Comparison of ENCODE assay signal across 22 mouse cellular contexts in the genomic region with DNA sequence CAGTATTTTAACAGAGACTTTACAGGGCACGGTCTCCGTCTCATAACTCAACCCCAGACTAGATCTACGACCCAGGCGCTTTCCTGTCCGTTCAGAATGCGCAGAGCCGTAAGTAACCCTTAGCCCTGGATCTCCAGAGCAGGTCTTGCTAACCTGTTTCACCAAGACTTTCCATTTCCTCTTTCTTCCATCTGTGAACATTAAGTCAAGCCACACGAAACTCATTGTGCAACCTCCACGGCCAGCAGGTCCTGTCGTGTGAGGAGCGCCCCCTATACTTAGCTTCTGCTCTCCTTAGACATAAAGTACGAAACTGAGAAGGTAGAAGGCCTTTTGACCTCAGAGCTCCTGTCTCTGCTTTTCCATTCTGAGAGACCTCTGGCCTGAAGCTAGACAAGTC.
DNase-seq lines count a peak whose midpoint lies in the region; ATAC-seq and TF ChIP-seq lines count a peak whose summit lies in the region.
"Had no signal": no experiment of that assay in that cellular context is flagged by ENCODE, and none has a peak within 500 bp of the region (broad histone marks: within the 10 kb centered on the region; RNA-seq: fewer than 3 reads in every experiment).

No protein-coding gene starts in this region.

- H3K9me3 ChIP-seq in intestine, postnatal 0 days (ENCODE audit: control insufficient read depth), result 0 out of 2 replicates have a peak, but pooled peaks cover 2% of the 10 kb centered on the region
- H3K9me3 ChIP-seq in intestine, embryonic 16.5 days (ENCODE audit: control insufficient read depth, low read length), result no peaks in the 10 kb centered on the region
- no peaks in the 10 kb centered on the region; the same call in 1 of the 2 replicates for H3K9me3 ChIP-seq in midbrain, embryonic 11.5 days (ENCODE audit: control insufficient read depth, low read length)
- H3K9me3 ChIP-seq in midbrain, embryonic 13.5 days, result no peaks in the 10 kb centered on the region
- H3K9me3 ChIP-seq: embryonic facial prominence, embryonic 10.5 days; liver, embryonic 15.5 days; midbrain, embryonic 10.5 days had no signal

- H3K4me1 ChIP-seq in intestine, postnatal 0 days (replicated peaks; ENCODE audit: control insufficient read depth, insufficient read depth, low read length), result no peaks in the 10 kb centered on the region
- H3K4me1 ChIP-seq in intestine, embryonic 16.5 days (ENCODE audit: control insufficient read depth, insufficient read depth, low read length), result no peaks in the 10 kb centered on the region
- H3K4me1 ChIP-seq in midbrain, embryonic 11.5 days (ENCODE audit: control insufficient read depth, insufficient read depth, low read length), result no peaks in the 10 kb centered on the region
- H3K4me1 ChIP-seq in midbrain, embryonic 13.5 days (replicated peaks), result no peaks in the 10 kb centered on the region
- H3K4me1 ChIP-seq in bone marrow macrophage, adult 2 months (ENCODE audit: control insufficient read depth, insufficient read depth, low read length), result peaks cover 5% of the 10 kb centered on the region
- H3K4me1 ChIP-seq: liver, embryonic 15.5 days had no signal

- WGBS in intestine, postnatal 0 days, result 80% methylated on average over 12 of the region's 12 CpGs
- 72% methylated on average over 12 of the region's 12 CpGs for WGBS in intestine, embryonic 16.5 days
- WGBS in midbrain, embryonic 11.5 days, result 89% methylated on average over 12 of the region's 12 CpGs
- 89% methylated on average over 12 of the region's 12 CpGs for WGBS in midbrain, embryonic 13.5 days

- no peak overlapping the region for H3K9ac ChIP-seq in intestine, postnatal 0 days (ENCODE audit: low read depth, low read length)
- no peak overlapping the region for H3K9ac ChIP-seq in intestine, embryonic 16.5 days (ENCODE audit: low read depth, low read length)
- no peak overlapping the region for H3K9ac ChIP-seq in midbrain, embryonic 11.5 days (ENCODE audit: low read length)
- no peak overlapping the region for H3K9ac ChIP-seq in midbrain, embryonic 13.5 days (replicated peaks)
- H3K9ac ChIP-seq: liver, embryonic 15.5 days had no signal

- TF ChIP-seq POLR2A in bone marrow macrophage, adult 2 months (IDR thresholded peaks at IDR 0.05; ENCODE audit: borderline replicate concordance, low read depth, low read length), result no peak

- ATAC-seq in intestine, postnatal 0 days, result no peak
- no peak for ATAC-seq in intestine, embryonic 16.5 days
- no peak for ATAC-seq in midbrain, embryonic 11.5 days (ENCODE audit: low FRiP score)
- no peak for ATAC-seq in midbrain, embryonic 13.5 days
- ATAC-seq: forebrain, embryonic 16.5 days; hindbrain, embryonic 16.5 days had no signal

- H3K4me3 ChIP-seq in intestine, postnatal 0 days (ENCODE audit: low read depth, low read length), result no peak overlapping the region
- H3K4me3 ChIP-seq in intestine, embryonic 16.5 days (ENCODE audit: low read length), result no peak overlapping the region
- no peak overlapping the region for H3K4me3 ChIP-seq in midbrain, embryonic 11.5 days (ENCODE audit: low read depth, low read length)
- no peak overlapping the region for H3K4me3 ChIP-seq in midbrain, embryonic 13.5 days (replicated peaks)
- no peak overlapping the region for H3K4me3 ChIP-seq in bone marrow macrophage, adult 2 months (ENCODE audit: insufficient read depth, low read length)
- H3K4me3 ChIP-seq: embryonic facial prominence, embryonic 10.5 days; erythroblast, embryonic 14.5 days; gastrocnemius, adult 2 months; heart, embryonic 10.5 days; liver, embryonic 15.5 days; midbrain, embryonic 10.5 days; myocyte had no signal

- no peak overlapping the region for H3K27ac ChIP-seq in intestine, postnatal 0 days (ENCODE audit: low read depth, low read length)
- H3K27ac ChIP-seq in intestine, embryonic 16.5 days (ENCODE audit: low read length), result no peak overlapping the region
- H3K27ac ChIP-seq in midbrain, embryonic 11.5 days (ENCODE audit: low read depth, low read length), result no peak overlapping the region
- no peak overlapping the region for H3K27ac ChIP-seq in midbrain, embryonic 13.5 days
- no peak overlapping the region for H3K27ac ChIP-seq in bone marrow macrophage, adult 2 months (ENCODE audit: insufficient read depth, low read depth, low read length)
- H3K27ac ChIP-seq: embryonic facial prominence, embryonic 10.5 days; gastrocnemius, adult 2 months; heart, embryonic 10.5 days; liver, embryonic 15.5 days; midbrain, embryonic 10.5 days had no signal

- H3K36me3 ChIP-seq in intestine, postnatal 0 days (ENCODE audit: control insufficient read depth, insufficient read depth), result no peaks in the 10 kb centered on the region
- no peaks in the 10 kb centered on the region for H3K36me3 ChIP-seq in intestine, embryonic 16.5 days (ENCODE audit: control insufficient read depth, insufficient read depth, low read length)
- H3K36me3 ChIP-seq in midbrain, embryonic 11.5 days (ENCODE audit: control insufficient read depth, insufficient read depth, low read length), result no peaks in the 10 kb centered on the region
- H3K36me3 ChIP-seq in midbrain, embryonic 13.5 days, result no peaks in the 10 kb centered on the region
- H3K36me3 ChIP-seq: embryonic facial prominence, embryonic 10.5 days; liver, embryonic 15.5 days; midbrain, embryonic 10.5 days had no signal

- no peak overlapping the region for H3K4me2 ChIP-seq in intestine, postnatal 0 days (replicated peaks; ENCODE audit: low read depth)
- H3K4me2 ChIP-seq in intestine, embryonic 16.5 days (ENCODE audit: low read depth, low read length), result no peak overlapping the region
- no peak overlapping the region for H3K4me2 ChIP-seq in midbrain, embryonic 11.5 days
- no peak overlapping the region for H3K4me2 ChIP-seq in midbrain, embryonic 13.5 days (replicated peaks)
- H3K4me2 ChIP-seq: liver, embryonic 15.5 days had no signal

- 0 out of 2 replicates have a peak, but pooled peaks have one; percentile 17 for TF ChIP-seq CTCF in intestine, postnatal 0 days (IDR thresholded peaks at IDR 0.05; ENCODE audit: low read depth)
- TF ChIP-seq CTCF in bone marrow macrophage, adult 2 months (IDR thresholded peaks at IDR 0.05; ENCODE audit: low read depth, low read length), result peak; percentile 66

- DNase-seq in midbrain, embryonic 11.5 days (ENCODE audit: low spot score, missing footprints), result peak; percentile 10
- DNase-seq in naive thymus-derived CD4-positive, alpha-beta T cell, adult 2 months (ENCODE audit: low read depth), result peak; percentile 17
- no peak for DNase-seq in yolk sac, embryonic 10.5 days (ENCODE audit: low spot score)
- DNase-seq in urinary bladder, postnatal 4 days (ENCODE audit: low spot score in 2 of 2), result no peak
- DNase-seq: adrenal gland, postnatal 10 days; cerebellum, postnatal 25 days; gastrocnemius, adult 2 months; heart, postnatal 14 days; kidney, adult 2 months; thymus, postnatal 25 days had no signal

- no peaks in the 10 kb centered on the region for H3K27me3 ChIP-seq in intestine, postnatal 0 days (replicated peaks; ENCODE audit: control insufficient read depth, insufficient read depth, low read length)
- no peaks in the 10 kb centered on the region for H3K27me3 ChIP-seq in intestine, embryonic 16.5 days (replicated peaks; ENCODE audit: control insufficient read depth, insufficient read depth, low read length)
- no peaks in the 10 kb centered on the region for H3K27me3 ChIP-seq in midbrain, embryonic 11.5 days (ENCODE audit: control insufficient read depth, insufficient read depth, low read length)
- no peaks in the 10 kb centered on the region for H3K27me3 ChIP-seq in midbrain, embryonic 13.5 days
- H3K27me3 ChIP-seq: liver, embryonic 15.5 days had no signal

Comparison
In these comparisons a context has a peak if more than half of its experiments do, and no peak if none do; other contexts are left out.
1. DNase-seq: peak in midbrain, embryonic 11.5 days (single experiment) and naive thymus-derived CD4-positive, alpha-beta T cell, adult 2 months (single experiment); none in yolk sac, embryonic 10.5 days (single experiment) and urinary bladder, postnatal 4 days (0 of 2).